Mouse (Mus musculus): Measurements from ENCODE around the gene Cacna2d3. TPM values are rescaled to one million over a fixed set of nuclear protein-coding genes. Genes with fewer than 3 reads are reported as not detected.

The Cacna2d3 gene
- polyA plus RNA-seq, 1 experiment from 2014 or later, result 36.5 TPM

DNA sequence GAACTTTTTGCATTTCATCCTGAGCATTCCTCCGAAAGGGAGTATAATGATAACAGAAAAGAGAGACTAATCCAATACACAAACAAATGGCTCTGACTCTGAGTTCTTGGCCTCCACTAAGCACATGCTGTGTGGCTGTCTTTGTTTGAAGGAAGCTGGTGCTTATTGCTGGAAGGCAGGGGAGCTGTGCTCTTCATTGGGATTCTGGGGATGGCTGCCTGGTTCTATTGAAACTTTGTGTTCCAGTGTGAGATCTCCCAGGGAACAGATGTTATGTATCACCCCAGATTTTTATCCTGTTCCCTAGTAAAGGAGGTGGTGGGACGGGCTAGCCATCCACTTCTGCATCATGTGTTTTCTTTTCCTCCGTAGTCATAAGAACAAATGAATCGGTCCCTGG lies 856.7 kb downstream of the Cacna2d3 start:
- Histone ChIP-seq H3K4me1 (0 out of 2 replicates have a peak, but pooled peaks cover 3% of the 10 kb centered on the region), H3K36me3 (no peaks in the 10 kb centered on the region), H3K9me3 (replicated peaks) (peaks cover 4% of the 10 kb centered on the region; the same call in 1 of the 2 replicates), H3K27me3 (no peaks in the 10 kb centered on the region), H3K4me2 (replicated peaks) (no peak overlapping the region), H3K9ac (no peak overlapping the region), H3K27ac (peak overlapping the region; percentile 7; the same call in 1 of the 2 replicates), H3K4me3 (no peak overlapping the region)
- 0 out of 2 replicates have a peak, but pooled peaks have one; percentile 46 for ATAC-seq (ENCODE audit: low FRiP score)
- 52% methylated on average over 4 of the region's 4 CpGs for WGBS

DNA sequence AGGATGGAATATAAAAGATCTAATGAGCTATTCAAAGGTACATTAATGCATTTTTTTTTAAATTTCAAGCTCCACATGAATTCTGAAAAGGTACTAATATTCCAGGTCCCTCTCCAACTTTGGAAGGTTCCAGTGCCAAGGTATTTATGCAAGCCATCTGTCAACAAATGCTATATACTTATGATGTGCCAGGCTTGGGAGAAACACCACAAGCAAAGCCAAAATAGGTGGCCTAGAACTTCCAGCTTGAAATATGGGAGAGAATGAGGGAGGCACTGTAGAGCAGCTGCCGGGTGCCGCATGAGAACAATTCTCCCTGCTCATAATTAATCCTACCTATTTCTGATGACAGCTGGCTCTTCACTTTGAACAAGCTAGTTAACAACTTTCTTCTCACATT lies 860.5 kb downstream of the Cacna2d3 start:
- Histone ChIP-seq H3K9ac (no peak overlapping the region), H3K27ac (no peak overlapping the region), H3K9me3 (replicated peaks) (peaks cover 4% of the 10 kb centered on the region; the same call in 1 of the 2 replicates), H3K36me3 (no peaks in the 10 kb centered on the region), H3K4me2 (replicated peaks) (no peak overlapping the region), H3K4me1 (0 out of 2 replicates have a peak, but pooled peaks cover 3% of the 10 kb centered on the region), H3K4me3 (no peak overlapping the region), H3K27me3 (no peaks in the 10 kb centered on the region)
- 91% methylated on average over 2 of the region's 2 CpGs for WGBS
- no peak for ATAC-seq (ENCODE audit: low FRiP score)

Other genes starting within 250 kb of the Cacna2d3 start
- 382 and 390 TPM in 2 replicates for gene Selenok, start 246.4 kb upstream of the Cacna2d3 start, polyA plus RNA-seq (2016; fragmentation: Nextera tagmentation; extraction: Ambion mirVana)

Data from hindbrain, embryonic 12.5 days (tissue).